Mouse (Mus musculus) Muller cell, postnatal 12 days (primary cell): ENCODE data around the gene Gm42669.
A peak's percentile ranks its signal among the peaks of the same experiment; 100 is the strongest.

Source experiments
- DNase-seq: peaks from one replicate; pipeline ENCODE4 v3.0.0-alpha.2; 2015; ENCODE audit errors: inconsistent ontology term

The Gm42669 gene

DNA sequence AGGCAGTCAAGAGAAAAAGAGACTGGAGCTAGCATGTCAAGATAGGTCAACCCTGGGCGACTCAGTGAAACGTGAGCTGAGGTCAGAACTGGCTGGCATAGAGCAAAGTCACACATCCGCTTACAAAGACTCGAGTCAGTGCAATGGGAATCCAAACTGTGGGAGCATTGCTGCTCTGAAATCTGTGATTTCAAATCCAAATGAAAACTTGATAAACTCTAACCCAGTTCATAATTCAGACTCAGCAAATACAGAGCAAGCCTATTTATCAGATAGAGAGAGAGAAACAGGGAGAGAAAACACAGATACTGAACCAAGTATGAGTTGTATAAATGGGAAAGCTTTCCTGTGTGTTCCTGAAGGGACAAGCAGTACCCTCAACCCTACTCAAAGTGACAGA is at the start of gene Gm42669:
TSS of gene Gm42669 (plus strand) at position 301 of the 400 bp plus-strand sequence.
- no peak for DNase-seq

DNA sequence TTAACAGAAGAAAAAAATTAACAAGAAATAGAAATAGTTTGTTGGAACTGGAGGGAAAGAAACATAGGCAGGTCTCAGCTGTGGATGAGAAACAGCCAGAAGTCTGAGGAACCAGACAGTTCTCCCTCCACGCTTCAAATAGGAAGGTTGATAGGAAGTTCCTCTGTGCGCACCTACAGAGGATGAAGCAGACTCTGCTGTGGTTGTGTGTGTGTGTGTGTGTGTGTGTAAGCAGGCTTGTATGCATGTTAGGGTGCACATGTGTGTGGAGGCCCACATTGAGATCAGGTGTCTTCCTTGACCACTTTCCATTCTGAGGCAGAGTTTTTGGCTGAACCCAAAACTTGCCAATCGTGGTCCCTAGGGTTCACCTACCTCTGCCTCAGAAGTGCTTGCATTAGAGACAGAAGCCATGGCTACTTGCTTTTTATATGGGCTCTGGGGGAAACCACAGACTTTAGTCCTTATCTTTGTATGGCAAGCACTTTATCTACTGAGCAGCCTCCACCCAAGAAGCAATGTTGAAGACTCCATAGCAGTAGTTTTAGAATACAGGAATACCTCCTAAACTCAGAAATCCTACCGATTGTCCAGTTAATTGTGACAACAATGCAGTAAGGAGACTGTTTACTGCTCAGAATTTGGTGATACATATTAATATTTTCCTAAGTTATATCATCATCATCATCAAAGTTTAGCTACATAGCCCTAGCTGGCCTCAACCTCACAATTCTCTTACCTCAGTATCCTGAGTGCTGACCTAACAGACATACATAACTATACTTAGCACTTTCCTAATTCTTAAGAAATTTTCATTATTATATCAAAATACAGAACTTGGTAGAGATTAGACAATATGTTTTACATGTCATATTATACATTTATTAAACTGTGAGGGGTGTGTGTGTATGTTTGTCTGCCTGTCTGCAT is 45.0 kb upstream of the Gm42669 start:
- no peak for DNase-seq

DNA sequence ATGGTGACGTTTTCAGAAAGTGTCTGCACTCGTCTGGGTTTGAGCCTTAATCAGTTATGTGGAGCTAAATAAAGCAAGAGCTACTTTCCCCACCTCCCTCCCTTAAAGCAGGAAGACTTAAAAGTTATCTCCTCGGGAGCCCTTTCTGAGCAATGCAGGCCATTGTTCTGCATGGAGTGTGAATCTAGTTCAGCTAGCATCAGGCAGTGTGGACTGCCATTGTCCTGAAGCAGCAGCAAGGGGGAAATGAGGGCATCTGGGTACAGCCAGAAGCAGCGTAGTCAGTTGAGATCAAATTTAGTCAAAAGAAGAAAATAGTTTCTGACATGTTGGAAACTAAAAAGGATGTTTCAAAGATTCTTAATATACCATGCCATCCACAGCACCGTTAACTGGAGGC is 40.9 kb upstream of the Gm42669 start:
- no peak for DNase-seq

DNA sequence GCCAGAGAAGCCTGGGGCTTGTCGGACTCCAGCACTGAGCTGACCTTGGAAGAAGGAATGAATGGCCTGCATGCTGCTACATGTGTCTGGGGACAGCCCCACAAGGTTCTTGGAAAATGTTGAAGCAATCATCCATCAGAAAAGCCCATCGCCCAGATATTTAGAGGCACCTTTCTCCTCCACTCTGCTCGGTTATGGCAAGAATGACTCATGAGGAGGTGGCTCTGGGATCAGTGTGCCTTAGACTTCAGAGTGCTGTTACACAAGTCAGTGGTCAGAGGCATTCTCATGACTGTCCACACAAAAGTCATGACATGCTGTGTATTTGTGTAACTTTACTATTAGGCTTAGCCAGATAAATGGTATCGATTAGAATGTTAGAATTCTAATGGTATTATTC is 40.3 kb upstream of the Gm42669 start:
- DNase-seq: peak; percentile 80

DNA sequence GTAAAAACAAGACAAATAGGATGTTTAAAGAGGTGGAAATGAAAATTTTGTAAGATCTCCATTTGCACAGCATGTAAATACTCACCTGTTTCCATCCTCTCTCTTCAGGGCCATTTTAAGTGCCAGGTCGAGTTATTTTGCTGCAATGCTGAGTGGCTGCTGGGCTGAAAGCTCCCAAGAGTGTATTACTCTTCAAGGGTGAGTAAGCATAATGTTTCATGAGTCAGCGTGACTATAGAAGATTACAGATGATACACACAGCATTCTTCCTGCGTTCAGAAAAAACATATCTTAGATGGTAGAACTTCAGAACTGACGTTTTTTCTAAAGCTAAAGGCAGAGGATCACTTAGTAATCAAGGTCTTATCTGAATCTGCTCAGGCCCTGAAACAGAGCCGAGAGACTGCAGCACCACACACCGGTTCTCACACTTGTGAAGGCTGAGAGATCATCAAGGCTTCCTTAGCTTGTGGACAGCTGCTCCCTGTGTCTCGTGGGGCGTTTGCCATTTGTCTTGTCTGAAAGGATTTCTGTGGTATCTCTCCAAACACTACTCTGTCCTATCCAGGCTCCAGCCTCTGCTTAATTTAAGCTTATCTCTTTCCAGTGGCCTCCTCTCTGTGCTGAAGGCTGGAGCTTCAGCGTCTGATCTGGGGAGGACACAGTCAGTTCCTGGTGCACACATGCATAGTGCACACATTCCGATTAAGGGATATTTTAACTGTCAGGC is 36.7 kb upstream of the Gm42669 start:
- no peak for DNase-seq

DNA sequence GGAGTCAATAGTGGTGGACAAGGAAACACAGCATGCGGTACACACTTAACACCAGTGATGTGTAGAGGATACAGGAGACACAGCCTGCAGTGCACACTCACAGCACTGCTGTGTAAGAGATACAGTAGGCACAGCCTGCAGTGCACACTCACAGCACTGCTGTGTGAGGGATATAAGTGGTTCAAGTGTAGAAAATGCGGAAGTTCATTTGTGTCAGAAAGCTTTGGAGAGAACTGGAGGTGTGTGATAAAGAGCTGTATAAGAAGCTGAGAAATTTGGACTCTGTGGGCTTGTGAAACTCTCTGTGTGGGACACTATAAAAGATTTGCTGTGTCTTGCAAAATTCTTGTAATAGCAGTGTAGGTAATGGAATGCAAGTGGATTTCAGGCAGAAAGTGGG is 27.2 kb upstream of the Gm42669 start:
- DNase-seq: no peak

DNA sequence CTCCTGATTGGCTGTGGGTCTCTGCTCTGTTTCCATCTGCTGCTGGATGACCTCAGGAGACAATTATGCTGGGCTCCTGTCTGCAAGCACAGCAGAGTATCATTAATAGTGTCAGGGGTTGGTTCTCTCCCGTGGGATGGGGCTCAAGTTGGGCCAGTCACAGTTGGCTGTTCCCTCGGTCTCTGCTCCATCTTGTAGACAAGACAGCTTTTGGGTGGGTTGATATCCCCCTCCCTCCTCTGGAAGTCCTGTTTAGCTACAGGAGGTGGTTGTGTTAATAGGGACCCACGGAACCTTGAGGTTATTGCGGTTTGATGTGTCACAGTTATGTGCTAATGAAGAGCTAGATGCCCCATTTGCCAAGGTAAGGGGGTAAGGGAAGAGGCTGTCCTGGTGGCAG is 18.4 kb upstream of the Gm42669 start:
- peak; percentile 63 for DNase-seq

DNA sequence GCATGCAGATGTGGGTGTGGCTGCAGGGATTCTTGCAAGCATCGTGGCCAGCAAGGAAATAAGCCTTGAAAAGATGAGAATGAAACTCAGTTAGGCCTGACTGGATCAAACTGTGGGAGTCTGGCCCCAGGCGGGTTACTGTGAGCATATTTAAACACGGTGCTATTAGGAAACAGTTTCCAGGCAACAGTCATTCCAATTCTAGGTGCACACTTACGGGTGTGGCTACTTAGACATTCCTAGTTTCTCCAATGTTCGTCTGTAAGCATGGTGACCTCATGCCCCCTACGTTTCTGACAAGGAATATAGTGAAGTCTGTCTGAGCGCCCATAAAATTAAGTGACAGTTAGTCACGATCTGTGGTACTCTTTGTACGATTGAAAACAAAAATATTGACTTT is 16.4 kb upstream of the Gm42669 start:
- no peak for DNase-seq

DNA sequence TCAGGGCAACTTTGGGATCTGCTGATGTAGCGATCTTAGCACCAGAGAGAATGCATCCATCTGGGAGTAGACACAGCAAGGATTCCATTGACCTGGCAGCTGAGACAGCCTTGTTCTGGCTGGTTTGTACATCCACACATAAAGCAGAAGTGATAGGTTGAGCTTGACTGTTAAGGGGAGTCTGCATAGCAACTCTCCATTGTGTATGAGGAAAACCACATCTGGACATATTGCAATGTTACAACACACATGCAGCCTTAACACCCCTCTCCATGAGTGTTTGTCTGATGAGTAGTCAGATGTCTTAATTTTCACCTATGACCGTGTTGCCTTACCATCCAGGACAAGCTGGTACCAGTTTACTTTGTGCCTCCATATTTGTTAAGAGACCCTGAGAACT is 14.9 kb upstream of the Gm42669 start:
- DNase-seq: no peak

DNA sequence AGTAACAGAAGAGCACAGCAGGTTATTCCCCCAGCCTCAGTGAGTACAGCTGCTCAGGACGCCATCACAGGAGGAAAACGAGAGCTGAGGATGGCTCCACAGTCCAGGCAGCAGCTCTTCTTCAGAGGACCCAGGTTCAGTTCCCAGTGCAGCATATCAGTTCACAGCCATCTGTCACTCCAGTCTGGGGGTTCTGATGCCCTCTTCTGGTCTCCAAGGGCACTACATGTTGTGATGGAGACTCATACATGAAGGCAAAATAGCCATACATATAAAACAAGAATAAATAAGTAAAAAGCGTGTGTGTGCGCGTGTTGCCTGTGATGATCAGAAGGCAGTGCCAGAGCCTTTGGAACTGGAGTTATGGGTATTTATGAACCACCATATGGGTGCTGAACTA is 12.7 kb upstream of the Gm42669 start:
- no peak for DNase-seq

DNA sequence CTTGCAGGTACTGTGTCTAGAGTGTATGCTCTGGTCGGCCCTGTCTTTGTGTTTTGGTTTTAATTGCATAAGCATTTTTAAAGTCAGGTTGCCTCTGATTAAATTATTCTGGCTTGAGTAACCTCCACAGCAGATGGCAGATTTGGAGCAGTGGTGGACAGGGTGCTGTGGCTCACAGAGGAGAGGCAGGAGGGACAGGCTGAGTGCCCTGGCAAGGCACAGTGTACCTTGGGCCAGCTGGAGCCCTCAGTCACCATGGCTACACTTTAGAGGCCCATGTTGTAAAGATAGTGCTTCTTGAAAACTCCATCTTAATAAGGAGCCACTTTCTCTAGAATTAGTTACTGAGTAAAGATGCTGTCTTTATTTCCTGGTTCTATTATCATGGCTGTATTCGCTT is 11.4 kb upstream of the Gm42669 start:
- DNase-seq: no peak

DNA sequence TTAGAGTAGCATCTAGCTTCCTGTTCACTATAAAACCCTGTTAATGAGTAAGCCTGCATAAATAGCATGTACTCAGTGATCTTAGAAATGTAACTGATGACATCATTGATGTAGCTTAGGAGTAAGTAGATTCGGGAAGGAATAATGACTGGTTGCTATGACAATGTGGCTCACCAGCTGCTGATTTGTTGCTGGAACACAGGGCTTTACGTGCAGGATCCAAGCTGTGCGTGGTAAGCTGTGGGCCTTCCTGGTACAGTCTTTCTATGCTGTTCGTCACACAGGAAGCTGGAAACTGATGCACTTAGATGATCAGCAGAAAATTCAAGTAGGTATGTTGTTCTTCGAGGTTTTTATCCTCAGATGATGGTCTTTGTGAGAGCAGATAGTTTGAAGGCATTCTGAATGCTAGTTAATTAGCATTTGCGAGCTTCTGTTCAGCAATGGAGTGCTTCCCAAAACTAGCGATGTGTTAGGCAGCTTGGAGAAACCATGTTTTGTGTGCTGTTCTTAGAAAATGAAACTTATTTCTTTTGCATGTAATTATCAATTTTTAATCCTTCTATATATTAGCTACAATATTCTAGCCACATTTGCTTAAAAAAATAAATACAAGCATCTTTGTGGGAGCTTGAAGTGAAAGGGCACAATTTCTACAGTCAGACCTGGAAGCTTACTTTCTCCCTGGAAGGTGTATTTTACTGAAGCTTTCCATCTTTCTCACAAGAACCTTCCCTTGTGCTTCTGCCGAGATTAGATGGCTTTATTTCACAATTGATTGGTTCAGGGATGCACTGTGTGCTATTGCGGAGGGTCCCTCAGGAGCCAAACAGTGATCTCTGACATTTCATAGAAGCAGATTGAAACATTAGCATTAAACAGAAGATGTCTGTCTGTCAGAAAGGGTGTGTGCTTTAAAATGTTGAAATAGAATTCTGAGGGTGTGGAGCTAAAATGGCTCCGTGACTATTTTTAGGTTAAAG is 9.6 kb upstream of the Gm42669 start:
- peak; percentile 5 for DNase-seq

DNA sequence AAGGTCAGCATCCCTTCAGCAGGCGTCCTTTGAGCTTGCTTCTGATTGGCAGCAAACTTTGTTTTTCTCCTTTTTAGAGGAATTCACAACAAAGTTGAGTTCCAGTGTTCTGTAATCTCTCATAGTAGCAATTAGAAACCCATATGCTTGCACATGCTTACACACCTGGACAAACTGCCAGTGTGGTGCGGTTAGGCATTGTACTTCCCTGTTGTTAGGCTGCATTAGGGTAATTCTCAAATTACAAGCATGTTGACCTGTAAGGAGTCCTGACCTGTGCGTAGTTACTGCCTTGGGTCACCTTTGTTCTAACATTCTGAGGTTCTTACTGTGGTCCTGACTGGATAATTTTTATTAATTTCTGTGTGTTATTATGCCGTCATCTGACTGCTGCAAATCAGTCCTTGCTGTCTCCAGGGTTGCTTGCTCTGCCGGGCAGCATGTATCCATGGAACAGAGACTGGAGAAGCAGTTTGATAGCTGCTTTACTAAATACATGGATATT is 8.6 kb upstream of the Gm42669 start:
- no peak for DNase-seq

DNA sequence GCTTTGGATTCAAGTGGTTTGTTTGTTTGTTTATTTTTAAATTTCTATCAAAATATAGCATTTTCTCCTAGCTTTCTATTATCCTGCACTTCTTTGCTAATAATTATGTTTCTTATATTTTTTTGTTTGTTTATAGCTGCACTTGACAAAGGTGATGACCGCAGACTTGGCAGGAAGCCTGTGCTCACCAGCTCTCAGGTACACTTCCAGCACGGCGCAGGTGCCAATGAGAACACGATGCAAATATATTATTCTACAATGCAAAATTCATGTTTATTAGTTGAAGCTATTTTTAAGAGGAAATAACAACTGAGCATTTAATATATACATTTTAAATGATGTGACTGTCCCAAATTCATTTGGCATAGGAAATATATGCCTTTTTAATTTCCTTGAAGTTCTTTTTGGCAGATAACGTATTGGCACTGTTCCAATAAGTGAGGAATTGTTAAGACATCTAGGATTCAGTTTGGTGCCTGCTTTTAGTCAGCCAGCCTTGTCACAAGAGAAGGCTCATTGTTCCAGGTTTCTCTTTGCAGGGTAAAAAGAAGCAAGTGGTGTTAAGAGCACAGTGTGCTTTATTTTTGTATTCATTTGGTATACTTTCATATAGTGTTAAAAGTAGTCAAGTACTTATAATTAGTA is 7.4 kb upstream of the Gm42669 start:
- DNase-seq: no peak

DNA sequence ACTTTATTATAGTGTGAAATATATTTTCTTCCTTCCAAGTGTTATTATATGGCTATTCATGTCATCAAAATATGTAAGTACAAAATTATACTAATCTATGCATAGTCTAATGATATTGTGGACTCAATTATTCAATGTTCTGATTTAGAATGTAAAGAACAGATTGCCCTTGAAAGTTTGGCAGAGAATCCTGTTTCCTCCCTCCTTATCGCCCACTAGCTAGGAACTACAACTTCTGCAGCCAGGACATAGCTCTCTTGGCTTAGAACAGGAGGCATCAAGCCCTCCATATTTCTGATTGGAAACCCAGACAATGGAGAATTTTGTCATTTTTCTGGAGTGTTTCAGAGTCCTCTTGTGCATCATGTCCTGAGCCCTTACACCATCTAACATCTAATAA is 6.7 kb upstream of the Gm42669 start:
- no peak for DNase-seq

DNA sequence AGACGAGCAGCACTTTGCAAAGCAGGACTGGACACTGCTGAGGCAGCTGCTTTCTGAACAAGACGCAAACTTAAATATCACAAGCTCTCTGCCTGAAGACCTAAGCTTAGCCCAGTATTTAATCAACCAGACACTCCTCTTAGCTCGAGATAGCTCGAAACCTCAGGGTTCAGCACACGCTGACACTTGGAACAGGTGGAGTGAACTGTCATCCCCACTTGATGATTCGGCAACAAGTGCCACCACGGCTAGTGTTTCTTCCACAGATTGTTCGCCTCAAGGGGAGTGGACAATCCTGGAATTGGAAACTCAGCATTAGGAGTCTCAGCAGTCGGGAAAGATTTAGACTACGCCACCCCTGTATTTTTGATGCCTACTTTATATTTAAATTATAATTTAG is 3.1 kb downstream of the Gm42669 start:
- no peak for DNase-seq

DNA sequence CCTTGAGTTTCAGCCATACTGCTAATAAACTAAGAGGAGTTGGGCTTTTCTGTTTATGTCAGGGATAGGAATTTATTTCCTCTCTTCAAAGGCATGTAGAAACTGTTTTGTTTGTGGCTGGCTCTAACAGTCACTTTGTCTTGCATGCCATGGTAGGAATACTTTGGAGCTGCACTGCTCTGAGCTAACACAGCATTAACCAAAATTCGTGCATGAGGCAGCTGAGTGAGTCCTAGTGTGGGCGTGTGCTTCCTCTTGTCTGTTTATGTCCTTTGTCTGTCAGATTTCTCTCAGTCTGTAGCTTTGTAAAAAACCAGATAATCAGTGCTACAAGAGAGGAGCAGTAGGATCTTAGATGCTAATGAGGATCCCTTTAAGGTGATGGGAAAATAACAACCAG is 3.9 kb downstream of the Gm42669 start:
- no peak for DNase-seq

DNA sequence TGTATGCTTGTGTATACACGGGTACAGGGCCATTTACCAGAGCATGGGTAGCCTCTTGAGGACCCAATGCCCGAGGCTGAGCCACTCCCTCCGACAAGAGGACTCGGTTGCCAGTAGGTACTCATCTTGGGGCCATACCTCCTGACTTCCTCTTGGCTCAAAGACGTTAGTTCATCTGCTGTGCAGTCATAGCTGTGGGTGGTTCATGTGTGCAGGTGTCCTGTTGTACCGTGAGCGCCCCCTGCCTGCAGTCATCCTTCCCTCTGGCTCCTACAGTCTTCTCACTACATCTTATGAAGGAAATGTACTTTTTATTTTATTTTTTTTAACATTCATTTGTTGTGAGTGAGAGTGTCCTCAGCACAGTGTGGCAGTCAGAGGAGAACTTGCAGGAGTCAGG is 6.2 kb downstream of the Gm42669 start:
- peak; percentile 7 for DNase-seq

DNA sequence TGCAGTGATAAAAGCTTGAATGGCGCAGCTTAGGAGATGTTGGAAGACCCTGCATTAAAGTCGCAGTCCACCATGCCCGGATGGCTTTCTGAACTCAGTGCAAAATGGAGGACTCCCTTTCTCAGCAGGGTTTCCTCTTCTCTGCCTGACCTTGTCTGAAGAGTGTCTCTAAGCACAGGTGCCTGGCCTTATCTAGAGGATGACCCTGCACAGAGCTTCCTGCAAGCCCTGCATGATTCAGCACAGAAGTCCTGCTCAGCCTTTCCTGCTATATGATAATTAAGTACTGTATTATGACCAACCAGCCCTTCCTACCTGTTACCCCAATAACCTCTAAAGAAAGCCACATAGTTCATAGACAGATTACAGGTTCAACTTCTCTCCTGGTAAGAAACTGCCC is 8.0 kb downstream of the Gm42669 start:
- no peak for DNase-seq

DNA sequence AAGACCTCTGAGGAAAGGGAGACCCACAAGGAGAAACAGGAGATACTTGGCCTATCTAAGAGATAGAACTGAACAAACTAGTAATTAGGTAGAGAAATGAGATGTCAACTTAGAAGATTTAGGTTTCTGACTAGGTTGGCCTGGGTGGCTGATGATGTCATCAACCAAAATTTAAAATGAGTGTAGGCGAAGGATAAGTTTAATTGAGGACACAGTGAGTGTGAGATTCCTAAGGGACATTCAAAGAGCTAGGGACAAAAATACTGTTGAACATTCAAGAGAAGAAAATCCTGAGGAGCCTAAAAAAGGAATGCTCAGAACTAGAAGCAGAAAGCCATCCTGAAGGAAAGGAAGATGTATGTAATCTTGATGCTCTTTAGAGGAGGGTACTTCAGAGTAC is 8.7 kb downstream of the Gm42669 start:
- no peak for DNase-seq

DNA sequence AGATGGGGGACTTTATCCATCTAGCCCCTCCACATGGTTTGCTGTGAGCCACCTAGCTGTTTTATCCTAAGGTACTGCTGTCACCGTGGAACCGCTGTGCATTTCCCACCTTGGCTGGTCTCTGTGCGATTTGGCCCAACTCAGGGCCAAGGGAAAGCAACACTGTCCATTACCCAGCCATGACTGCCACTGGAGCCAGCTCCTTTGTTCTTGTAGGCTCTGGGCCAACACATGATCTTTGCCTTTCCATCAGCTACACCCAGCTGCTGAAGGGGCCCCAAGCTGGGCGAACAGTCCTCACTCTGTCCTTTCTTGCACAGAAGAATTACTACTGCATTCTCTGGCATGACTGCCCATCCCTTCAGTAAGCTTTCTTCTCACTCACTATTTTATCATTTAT is 11.2 kb downstream of the Gm42669 start:
- no peak for DNase-seq
